Mouse (Mus musculus) lung, embryonic 16.5 days (tissue): ENCODE results near the gene Klhl31. TPM values are rescaled to one million over a fixed set of nuclear protein-coding genes. Genes with fewer than 3 reads are reported as not detected.
A peak's percentile ranks its signal among the peaks of the same experiment; 100 is the strongest.

Experiments used
- ATAC-seq: fragments of 200-750 bp; cut with Nextera tagmentation; 2 replicates; pipeline ENCODE4 v1.8.0; 2017; ENCODE audit warnings: low read depth, mild to moderate bottlenecking, moderate library complexity
- H3K27ac ChIP-seq: fragments of 300-500 bp; sonication (generic); 2 replicates; pipeline ENCODE4 v1.5.1; 2014; ENCODE audit warnings: mild to moderate bottlenecking, control low read depth, low read length
- H3K27me3 ChIP-seq: fragments of 300-500 bp; sonication (generic); 2 replicates; pipeline ENCODE4 v1.6.1; 2014; ENCODE audit warnings: low read depth, low read length, mixed read lengths; ENCODE audit not compliant: control insufficient read depth, insufficient read depth
- H3K36me3 ChIP-seq: fragments of 300-500 bp; sonication (generic); 2 replicates; pipeline ENCODE4 v1.6.1; 2014; ENCODE audit warnings: low read length; ENCODE audit not compliant: control insufficient read depth, insufficient read depth
- H3K4me1 ChIP-seq: fragments of 300-500 bp; sonication (generic); replicated peaks from 2 replicates; pipeline ENCODE4 v1.6.1; 2014; ENCODE audit warnings: low read length, mixed read lengths; ENCODE audit not compliant: control insufficient read depth, insufficient read depth
- H3K4me2 ChIP-seq: fragments of 300-500 bp; sonication (generic); 2 replicates; pipeline ENCODE4 v1.6.1; 2014; ENCODE audit warnings: low read depth, low read length, control low read depth
- H3K4me3 ChIP-seq: fragments of 300-500 bp; sonication (generic); 2 replicates; pipeline ENCODE4 v1.5.1; 2014; ENCODE audit warnings: mild to moderate bottlenecking, low read length, control low read depth
- H3K9ac ChIP-seq: fragments of 300-500 bp; sonication (generic); 2 replicates; pipeline ENCODE4 v1.6.1; 2014; ENCODE audit warnings: low read length, control low read depth
- H3K9me3 ChIP-seq: fragments of 300-500 bp; sonication (generic); 2 replicates; pipeline ENCODE4 v1.6.1; 2016; ENCODE audit warnings: low read length; ENCODE audit not compliant: control insufficient read depth
- WGBS: fragments of 180-500 bp; shearing (Covaris S2); extraction: QIAGEN DNeasy Blood & Tissue Kit; methylation state at CpG from one replicate; pipeline ENCODE4 v1.1.7; 2014; 5-methylcytosine and 5-hydroxymethylcytosine counted together
- polyA plus RNA-seq: library from polyadenylated mRNA; unstranded; fragments of >200 nt; fragmentation: Nextera tagmentation; extraction: Ambion mirVana; gene quantifications from 2 replicates; pipeline ENCODE4 v1.2.1, GENCODE M21; 2015

Klhl31 gene
- polyA plus RNA-seq, 1 experiment from 2014 or later = 1.5 TPM

- 45% methylated on average over 10 of the region's 10 CpGs for WGBS
- H3K9me3 ChIP-seq = no peaks in the 10 kb centered on the region
- H3K4me1 ChIP-seq = 0 out of 2 replicates have a peak, but pooled peaks cover 2% of the 10 kb centered on the region
- no peak overlapping the region for H3K27ac ChIP-seq
- no peaks in the 10 kb centered on the region for H3K27me3 ChIP-seq
- H3K4me3 ChIP-seq = no peak overlapping the region
- H3K36me3 ChIP-seq = no peaks in the 10 kb centered on the region
- H3K4me2 ChIP-seq = no peak overlapping the region
- no peak overlapping the region for H3K9ac ChIP-seq
- no peak for ATAC-seq
These were observed 1.1 kb downstream of the Klhl31 start for GRCm38 (mm10) chr9:77637357-77637756.

- no peak overlapping the region for H3K9ac ChIP-seq
- WGBS = 60% methylated on average over 2 of the region's 2 CpGs
- no peaks in the 10 kb centered on the region for H3K4me1 ChIP-seq
- no peaks in the 10 kb centered on the region for H3K36me3 ChIP-seq
- H3K27me3 ChIP-seq = no peaks in the 10 kb centered on the region
- H3K27ac ChIP-seq = no peak overlapping the region
- H3K4me3 ChIP-seq = no peak overlapping the region
- ATAC-seq = no peak
- H3K4me2 ChIP-seq = no peak overlapping the region
- no peaks in the 10 kb centered on the region for H3K9me3 ChIP-seq
These were observed 8.9 kb downstream of the Klhl31 start for GRCm38 (mm10) chr9:77645176-77645575.

- Histone ChIP-seq H3K9me3 (no peaks in the 10 kb centered on the region), H3K4me3 (no peak overlapping the region), H3K9ac (no peak overlapping the region), H3K4me2 (no peak overlapping the region), H3K4me1 (peaks cover 6% of the 10 kb centered on the region; the same call in 1 of the 2 replicates), H3K27me3 (peaks cover 5% of the 10 kb centered on the region; the same call in 1 of the 2 replicates), H3K36me3 (no peaks in the 10 kb centered on the region), H3K27ac (no peak overlapping the region)
- 45% methylated on average over 7 of the region's 7 CpGs for WGBS
- ATAC-seq = no peak
These were observed 15.5 kb downstream of the Klhl31 start for GRCm38 (mm10) chr9:77651847-77652246.

GRCm38 (mm10) chr9:77653907-77654306 lies 17.6 kb downstream of the Klhl31 start:
- peaks cover 5% of the 10 kb centered on the region; the same call in 1 of the 2 replicates for H3K27me3 ChIP-seq
- 70% methylated on average over 3 of the region's 3 CpGs for WGBS

GRCm38 (mm10) chr9:77655181-77655934 lies 19.1 kb downstream of the Klhl31 start:
- Histone ChIP-seq H3K4me2 (peak overlapping the region; percentile 100), H3K9ac (peak overlapping the region; percentile 66), H3K36me3 (no peaks in the 10 kb centered on the region), H3K4me1 (peaks cover 6% of the 10 kb centered on the region; the same call in 1 of the 2 replicates), H3K27ac (no peak overlapping the region), H3K4me3 (peak overlapping the region; percentile 61), H3K27me3 (peaks cover 5% of the 10 kb centered on the region; the same call in 1 of the 2 replicates), H3K9me3 (no peaks in the 10 kb centered on the region)
- peak; percentile 89 for ATAC-seq
- WGBS = under 1% methylated on average over 85 of the region's 85 CpGs

More at GRCm38 (mm10) chr9:77653907-77654306, 17.6 kb downstream of the Klhl31 start:
- no peaks in the 10 kb centered on the region for H3K36me3 ChIP-seq
- H3K4me1 ChIP-seq = peaks cover 6% of the 10 kb centered on the region; the same call in 1 of the 2 replicates
- H3K4me2 ChIP-seq = no peak overlapping the region
- no peaks in the 10 kb centered on the region for H3K9me3 ChIP-seq
- ATAC-seq = no peak
- H3K27ac ChIP-seq = no peak overlapping the region
- no peak overlapping the region for H3K9ac ChIP-seq
- H3K4me3 ChIP-seq = no peak overlapping the region

- H3K9ac ChIP-seq = peak overlapping the region; percentile 66; the same call in 1 of the 2 replicates
- no peak overlapping the region for H3K27ac ChIP-seq
- H3K36me3 ChIP-seq = no peaks in the 10 kb centered on the region
- H3K4me2 ChIP-seq = peak overlapping the region; percentile 100
- H3K4me1 ChIP-seq = peaks cover 6% of the 10 kb centered on the region; the same call in 1 of the 2 replicates
- H3K9me3 ChIP-seq = no peaks in the 10 kb centered on the region
- WGBS = 0% methylated on average over 7 of the region's 7 CpGs
- H3K27me3 ChIP-seq = peaks cover 5% of the 10 kb centered on the region; the same call in 1 of the 2 replicates
- peak; percentile 55 for ATAC-seq
- peak overlapping the region; percentile 61 for H3K4me3 ChIP-seq
These were observed 19.6 kb downstream of the Klhl31 start for GRCm38 (mm10) chr9:77655935-77656288.

- Histone ChIP-seq H3K9me3 (no peaks in the 10 kb centered on the region), H3K27ac (no peak overlapping the region), H3K4me2 (no peak overlapping the region), H3K4me1 (no peaks in the 10 kb centered on the region), H3K4me3 (no peak overlapping the region), H3K27me3 (no peaks in the 10 kb centered on the region), H3K36me3 (no peaks in the 10 kb centered on the region), H3K9ac (no peak overlapping the region)
- WGBS = 67% methylated on average over 3 of the region's 3 CpGs
- no peak for ATAC-seq
These were observed 26.6 kb downstream of the Klhl31 start for GRCm38 (mm10) chr9:77662917-77663316.

GRCm38 (mm10) chr9:77670095-77670494 lies 33.8 kb downstream of the Klhl31 start:
- ATAC-seq = no peak
- H3K4me3 ChIP-seq = no peak overlapping the region
- H3K36me3 ChIP-seq = no peaks in the 10 kb centered on the region
- H3K27ac ChIP-seq = no peak overlapping the region
- no peak overlapping the region for H3K4me2 ChIP-seq
- no peaks in the 10 kb centered on the region for H3K4me1 ChIP-seq
- H3K9me3 ChIP-seq = no peaks in the 10 kb centered on the region
- H3K9ac ChIP-seq = no peak overlapping the region
- no peaks in the 10 kb centered on the region for H3K27me3 ChIP-seq
- WGBS = 70% methylated on average over 6 of the region's 6 CpGs

GRCm38 (mm10) chr9:77671004-77671403 lies 34.7 kb downstream of the Klhl31 start:
- ATAC-seq = no peak
- Histone ChIP-seq H3K4me1 (no peaks in the 10 kb centered on the region), H3K27ac (no peak overlapping the region), H3K4me3 (no peak overlapping the region), H3K27me3 (no peaks in the 10 kb centered on the region), H3K4me2 (no peak overlapping the region), H3K9ac (no peak overlapping the region), H3K9me3 (no peaks in the 10 kb centered on the region), H3K36me3 (no peaks in the 10 kb centered on the region)
- WGBS = 83% methylated on average over 5 of the region's 5 CpGs
